Mouse (Mus musculus) effector memory CD4-positive, alpha-beta T cell, adult 5 months (primary cell): Measurements from ENCODE around the gene Gm8165. TPM values are rescaled to one million over a fixed set of nuclear protein-coding genes. Genes with fewer than 3 reads are reported as not detected.

ENCODE experiments used
- polyA plus RNA-seq: library from polyadenylated mRNA; unstranded; fragments of 100-300 nt; shearing (Covaris generic); gene quantifications from one replicate; pipeline ENCODE4 v1.2.1, GENCODE M21; 2017

Gm8165 gene
- polyA plus RNA-seq: not detected

GRCm38 (mm10) chr14:43677099-43677498 lies at the start of gene Gm8165:
Gene Gm8165 (minus strand): TSS chr14:43677199.

DNA sequence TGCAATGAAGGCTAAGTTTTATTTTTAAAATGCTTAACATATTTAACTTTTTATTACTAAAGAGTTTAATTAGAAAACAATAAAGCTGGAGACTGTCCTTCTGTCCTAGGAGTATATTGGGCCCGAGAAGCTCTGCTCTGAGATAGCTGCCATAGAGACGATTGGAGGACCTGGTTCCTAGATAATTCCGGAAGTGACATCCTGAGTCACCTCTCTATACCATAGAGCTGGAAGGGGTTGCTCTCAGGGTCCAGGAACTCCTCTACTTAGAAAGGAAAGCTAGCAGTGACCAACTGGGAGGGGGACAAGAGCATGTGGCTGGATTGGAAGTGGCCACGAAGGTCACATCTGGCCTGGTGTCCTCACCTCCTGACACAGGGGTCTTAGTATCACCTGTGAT lies 20.6 kb upstream of the Gm8165 start, which contains the start of gene Gm7324:
Gene Gm7324 (plus strand): TSS at position 208 of the 400 bp plus-strand sequence.

Other genes with a start within 250 kb of the Gm8165 start
- not detected for gene Gm5799, start 133.6 kb downstream of the Gm8165 start, polyA plus RNA-seq
- gene Gm17654, start 98.1 kb downstream of the Gm8165 start, polyA plus RNA-seq: not detected
- gene Gm10375, start 69.2 kb downstream of the Gm8165 start, polyA plus RNA-seq: not detected
- not detected for gene Gm7324, start 20.6 kb upstream of the Gm8165 start, polyA plus RNA-seq
- gene Gm16506, start 50.3 kb upstream of the Gm8165 start, polyA plus RNA-seq: not detected
- not detected for gene Gm6526, start 70.7 kb upstream of the Gm8165 start, polyA plus RNA-seq
- gene Gm8180, start 107.5 kb upstream of the Gm8165 start, polyA plus RNA-seq: not detected
- gene Ear1, start 198.3 kb upstream of the Gm8165 start, polyA plus RNA-seq: not detected
- gene Ear10, start 246.4 kb upstream of the Gm8165 start, polyA plus RNA-seq: not detected
- 0.19 TPM for gene Gm8113, start 248.2 kb upstream of the Gm8165 start, polyA plus RNA-seq